Mouse (Mus musculus) C2C12 (cell line): ENCODE results near the gene Gm20388. TPM values are rescaled to one million over a fixed set of nuclear protein-coding genes. Genes with fewer than 3 reads are reported as not detected.

Experiments used
- H3K27me3 ChIP-seq: one replicate; pipeline ENCODE4 v1.6.1; 2011; ENCODE audit not compliant: control insufficient read depth, insufficient read depth, insufficient read length
- H3K36me3 ChIP-seq: one replicate; pipeline ENCODE4 v1.6.1; 2011; ENCODE audit not compliant: control insufficient read depth, insufficient read depth
- H3K4me3 ChIP-seq: one replicate; pipeline ENCODE4 v1.5.1; 2011; ENCODE audit warnings: mild to moderate bottlenecking, control low read depth; ENCODE audit not compliant: poor library complexity, insufficient read depth, severe bottlenecking
- H3K79me2 ChIP-seq: one replicate; pipeline ENCODE4 v1.6.1; 2011; ENCODE audit not compliant: control insufficient read depth, insufficient read depth
- H3K79me3 ChIP-seq: one replicate; pipeline ENCODE4 v1.6.1; 2011; ENCODE audit warnings: low read depth, control low read depth
- H3ac ChIP-seq: one replicate; pipeline ENCODE3; 2011; ENCODE audit warnings: low read depth; ENCODE audit not compliant: control insufficient read depth, insufficient read length
- CEBPB ChIP-seq: IDR thresholded peaks from one replicate; pipeline ENCODE4 v1.6.1; 2011; ENCODE audit warnings: low read depth, mild to moderate bottlenecking, control low read depth, moderate library complexity
- CTCF ChIP-seq: IDR thresholded peaks from one replicate; pipeline ENCODE4 v1.5.1; 2011; ENCODE audit not compliant: control insufficient read depth, insufficient read depth, insufficient read length
- FOSL1 ChIP-seq: IDR thresholded peaks from one replicate; pipeline ENCODE4 v1.8.0; 2011; ENCODE audit warnings: mild to moderate bottlenecking, low read length; ENCODE audit not compliant: poor library complexity, insufficient read depth, severe bottlenecking
- MAX ChIP-seq: IDR thresholded peaks from one replicate; pipeline ENCODE4 v1.6.1; 2011; ENCODE audit warnings: mild to moderate bottlenecking, control low read depth
- MYOD1 ChIP-seq: IDR thresholded peaks from one replicate; pipeline ENCODE4 v1.6.1; 2011; ENCODE audit warnings: low read depth; ENCODE audit not compliant: control insufficient read depth, insufficient read length
- MYOG ChIP-seq: IDR thresholded peaks from one replicate; pipeline ENCODE4 v1.6.1; 2011; ENCODE audit not compliant: control insufficient read depth, insufficient read length; ENCODE audit errors: extremely low read depth
- USF1 ChIP-seq: IDR thresholded peaks from one replicate; pipeline ENCODE4 v1.6.1; 2011; ENCODE audit warnings: low read depth, mild to moderate bottlenecking, control low read depth, moderate library complexity
- polyA plus RNA-seq: library from polyadenylated mRNA; unstranded; fragments of >200 nt; fragmentation: generic; extraction: Trizol; gene quantifications from one replicate; pipeline ENCODE4 v1.2.1, GENCODE M21; 2012; ENCODE audit warnings: missing spikeins

Gene Gm20388
- polyA plus RNA-seq, 1 experiment: 15.0 TPM

DNA sequence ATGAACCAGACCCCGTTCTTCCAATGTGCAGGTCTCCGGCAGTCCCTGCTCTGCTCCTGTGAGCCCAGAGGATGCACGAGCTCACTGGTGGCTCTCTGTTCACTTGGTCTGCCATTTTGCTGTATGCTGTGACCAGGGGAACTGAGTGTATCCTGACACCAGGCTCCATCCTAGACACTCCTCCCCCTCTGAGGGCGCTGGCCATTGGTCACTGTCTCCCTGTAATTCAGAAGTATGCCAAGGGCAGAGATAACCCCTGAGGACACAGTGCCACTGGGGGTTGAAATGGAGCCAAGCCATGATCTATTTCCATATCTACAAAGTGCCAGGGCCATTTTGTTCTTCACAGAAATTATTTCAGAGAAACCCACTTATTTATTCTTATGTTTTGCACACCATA lies 937.8 kb downstream of the Gm20388 start:
- H3K27me3 ChIP-seq: peaks cover 29% of the 10 kb centered on the region

DNA sequence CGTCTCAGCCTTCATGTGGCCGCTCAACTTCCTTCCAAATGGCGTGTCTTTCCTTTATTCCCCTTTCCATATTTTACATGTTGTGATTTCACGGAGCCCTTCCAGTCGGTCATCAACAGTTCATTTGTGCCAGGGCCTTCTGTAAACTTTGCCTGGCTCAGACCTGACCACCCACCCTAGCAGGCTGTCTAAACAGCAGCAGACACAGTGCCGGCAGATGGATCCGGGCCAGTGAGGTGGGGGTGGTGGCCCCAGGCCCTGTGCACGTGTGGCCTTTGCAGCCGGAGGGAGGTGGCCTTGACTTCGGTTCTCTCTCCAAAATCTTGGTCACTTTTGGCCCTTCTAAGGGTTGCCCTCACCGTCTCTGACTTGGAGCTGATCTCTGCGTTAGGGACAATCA lies 940.8 kb downstream of the Gm20388 start:
- Histone ChIP-seq H3K4me3 (no peak overlapping the region), H3K79me3 (no peaks in the 10 kb centered on the region), H3ac (no peak overlapping the region), H3K27me3 (peaks cover 21% of the 10 kb centered on the region), H3K36me3 (no peaks in the 10 kb centered on the region), H3K79me2 (no peaks in the 10 kb centered on the region)
- TF ChIP-seq MAX (no peak), CEBPB (no peak), MYOG (no peak)

More for the DNA sequence above, 937.8 kb downstream of the Gm20388 start:
- no peaks in the 10 kb centered on the region for H3K79me2 ChIP-seq
- TF ChIP-seq CEBPB (no peak), CTCF (no peak)
- H3K36me3 ChIP-seq: no peaks in the 10 kb centered on the region
- H3ac ChIP-seq: no peak overlapping the region
- H3K4me3 ChIP-seq: no peak overlapping the region
- no peaks in the 10 kb centered on the region for H3K79me3 ChIP-seq

DNA sequence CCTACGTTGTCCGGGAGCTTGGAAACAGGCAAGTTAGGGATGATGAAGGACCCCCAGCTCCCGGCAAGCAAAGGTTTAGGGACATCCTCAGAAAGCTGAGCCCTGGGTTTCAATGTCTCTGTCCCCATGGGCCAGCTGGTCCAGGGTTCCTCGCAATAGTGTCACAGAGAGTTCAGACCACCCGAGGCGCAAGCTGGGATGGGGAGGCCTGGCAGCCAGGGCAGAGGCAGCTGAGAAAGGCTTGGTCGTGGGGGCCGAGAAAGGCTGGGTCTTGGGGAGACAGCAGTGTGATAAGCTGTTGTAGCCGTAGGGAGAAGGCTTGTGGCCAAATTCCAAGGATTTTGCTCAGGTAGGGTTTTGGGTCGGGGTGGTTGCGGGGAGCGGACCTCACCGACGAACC lies 949.2 kb downstream of the Gm20388 start:
- Histone ChIP-seq H3K27me3 (peaks cover 54% of the 10 kb centered on the region), H3K79me2 (no peaks in the 10 kb centered on the region), H3K79me3 (no peaks in the 10 kb centered on the region), H3K36me3 (no peaks in the 10 kb centered on the region), H3K4me3 (no peak overlapping the region), H3ac (no peak overlapping the region)
- TF ChIP-seq CEBPB (no peak), USF1 (no peak)

DNA sequence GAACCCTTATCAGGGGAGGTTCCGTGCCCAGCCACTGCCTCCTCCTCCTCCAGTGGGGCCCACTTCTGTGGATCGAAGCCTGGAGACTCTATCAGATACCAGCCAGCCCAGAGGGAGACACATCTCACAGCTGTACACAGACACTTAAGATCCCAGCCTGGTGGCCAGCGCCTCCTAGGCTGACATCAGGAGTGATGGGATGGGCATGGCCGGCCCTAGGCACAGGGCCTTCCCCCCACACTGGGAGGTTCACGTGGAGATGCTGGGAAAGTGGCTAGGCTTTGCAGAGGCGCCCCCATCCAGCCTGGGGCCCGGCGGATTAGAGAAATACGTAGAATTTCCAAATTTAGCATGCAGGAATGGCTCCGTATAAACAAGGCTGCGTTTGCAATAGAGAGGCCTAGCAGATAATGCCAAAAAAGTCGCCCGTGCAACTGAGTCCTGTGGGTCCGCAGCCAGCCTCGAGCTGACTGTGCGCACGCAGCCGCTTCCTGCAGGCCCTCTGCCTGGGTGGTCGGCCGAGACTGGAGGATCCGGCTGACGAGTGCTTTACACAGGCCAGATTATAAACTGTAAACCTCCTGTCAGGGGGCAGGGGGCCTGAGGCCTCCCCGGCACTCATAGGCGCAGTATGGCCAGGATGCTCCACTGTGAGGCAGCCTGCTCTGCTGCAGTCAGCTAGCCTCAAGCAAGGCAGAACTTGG lies 949.9 kb downstream of the Gm20388 start:
- H3ac ChIP-seq: no peak overlapping the region
- no peaks in the 10 kb centered on the region for H3K79me3 ChIP-seq
- no peak for TF ChIP-seq USF1
- H3K79me2 ChIP-seq: no peaks in the 10 kb centered on the region
- peaks cover 54% of the 10 kb centered on the region for H3K27me3 ChIP-seq
- H3K4me3 ChIP-seq: no peak overlapping the region
- no peaks in the 10 kb centered on the region for H3K36me3 ChIP-seq

DNA sequence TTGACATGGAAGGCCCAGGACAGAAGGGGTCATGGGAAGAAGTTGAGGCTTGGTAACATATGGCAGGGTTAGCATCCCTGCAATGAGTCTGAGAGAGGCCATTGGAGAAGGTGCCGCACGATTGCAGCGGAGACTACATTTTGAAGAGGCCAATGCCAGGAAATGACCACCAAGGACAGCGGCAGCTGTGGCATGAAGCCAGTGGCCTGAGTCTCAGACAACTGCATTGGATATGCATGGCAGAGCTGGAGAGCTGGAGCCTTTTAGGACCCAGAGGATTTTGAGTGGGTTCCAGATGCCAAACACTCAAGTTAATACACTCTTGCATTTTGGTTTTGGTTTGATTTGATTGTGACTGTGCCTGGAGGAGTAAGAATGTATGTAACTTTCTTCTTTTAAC lies 953.0 kb downstream of the Gm20388 start:
- TF ChIP-seq MAX (no peak), USF1 (no peak), MYOG (no peak), MYOD1 (no peak), CEBPB (no peak), FOSL1 (no peak), CTCF (no peak)
- H3ac ChIP-seq: no peak overlapping the region
- peaks cover 48% of the 10 kb centered on the region for H3K27me3 ChIP-seq
- no peaks in the 10 kb centered on the region for H3K79me3 ChIP-seq
- H3K4me3 ChIP-seq: no peak overlapping the region
- no peaks in the 10 kb centered on the region for H3K36me3 ChIP-seq
- H3K79me2 ChIP-seq: no peaks in the 10 kb centered on the region

DNA sequence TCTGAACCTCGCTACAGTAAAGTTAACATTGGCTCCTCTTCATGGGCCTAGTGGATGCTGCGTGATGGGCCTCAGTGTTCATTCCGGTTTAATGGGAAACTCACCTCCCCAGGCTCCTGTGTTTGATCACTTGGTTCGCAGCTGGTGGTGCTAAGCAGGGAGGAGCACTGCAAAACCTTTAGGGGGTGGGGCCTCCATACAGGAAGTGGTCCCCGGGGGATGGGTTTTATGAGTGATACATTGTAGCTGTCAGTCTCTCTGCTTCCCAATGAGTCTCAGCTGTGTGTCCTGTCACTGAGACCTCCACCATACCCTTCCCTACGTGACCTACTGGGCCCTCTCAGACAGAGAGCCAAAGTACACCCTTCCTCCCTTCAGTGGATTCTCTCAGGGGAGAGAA lies 956.7 kb downstream of the Gm20388 start:
- Histone ChIP-seq H3K79me2 (no peaks in the 10 kb centered on the region), H3K4me3 (no peak overlapping the region), H3K36me3 (no peaks in the 10 kb centered on the region), H3ac (no peak overlapping the region), H3K79me3 (no peaks in the 10 kb centered on the region), H3K27me3 (peaks cover 40% of the 10 kb centered on the region)
- TF ChIP-seq USF1 (no peak), MAX (no peak), FOSL1 (no peak), MYOD1 (no peak), CTCF (no peak), CEBPB (no peak), MYOG (no peak)
